Mouse (Mus musculus) embryonic fibroblast, embryonic 13.5 days (primary cell): ENCODE measurements around the gene Thada.

Experiments
- CTCF ChIP-seq: IDR thresholded peaks from 2 replicates; pipeline ENCODE4 v1.5.1; 2011; ENCODE audit warnings: mild to moderate bottlenecking, control low read depth, low read length, moderate library complexity, borderline replicate concordance; ENCODE audit not compliant: insufficient read depth
- POLR2A ChIP-seq: IDR thresholded peaks from 2 replicates; pipeline ENCODE4 v1.6.1; 2011; ENCODE audit warnings: low read depth, mild to moderate bottlenecking, control low read depth, low read length, moderate library complexity

GRCm38 (mm10) chr17:84272557-84273261 is 193.3 kb downstream of the Thada start:
- TF ChIP-seq CTCF (no peak), POLR2A (no peak)
